Mouse (Mus musculus): ENCODE results near the gene Phactr1. TPM values are rescaled to one million over a fixed set of nuclear protein-coding genes. Genes with fewer than 3 reads are reported as not detected.

Gene Phactr1
- polyA plus RNA-seq, 1 experiment from 2014 or later: 15.1 TPM

GRCm38 (mm10) chr13:42949336-42949735 lies 268.9 kb downstream of the Phactr1 start:
- Histone ChIP-seq H3K27me3 (ENCODE audit: insufficient read depth, poor library complexity, severe bottlenecking) (no peaks in the 10 kb centered on the region), H3K4me1 (replicated peaks) (0 out of 2 replicates have a peak, but pooled peaks cover 5% of the 10 kb centered on the region), H3K36me3 (no peaks in the 10 kb centered on the region), H3K4me3 (no peak overlapping the region), H3K9me3 (no peaks in the 10 kb centered on the region), H3K27ac (no peak overlapping the region)
- 85% methylated on average over 5 of the region's 5 CpGs for WGBS
- no peak for DNase-seq (ENCODE audit: low spot score)

DNA sequence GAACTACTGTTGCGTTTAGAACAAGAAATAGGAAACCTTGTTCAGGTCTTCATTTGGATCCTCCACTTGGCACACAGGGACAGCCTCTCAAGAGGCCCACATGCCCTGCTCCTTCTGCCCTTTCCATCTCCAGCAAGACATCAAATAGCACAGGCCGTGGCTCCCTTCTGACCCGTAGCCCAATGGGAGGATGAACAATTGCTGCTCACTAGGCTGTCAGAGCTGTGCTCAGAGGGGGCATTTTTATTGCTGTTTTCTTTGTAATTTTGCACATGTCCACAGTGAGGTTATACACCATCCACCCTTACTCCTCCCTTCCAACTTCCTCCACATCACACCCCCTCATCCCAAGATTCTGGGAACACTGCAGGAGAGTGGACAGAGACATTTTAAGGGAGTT lies 269.6 kb downstream of the Phactr1 start:
- Histone ChIP-seq H3K27me3 (ENCODE audit: insufficient read depth, poor library complexity, severe bottlenecking) (no peaks in the 10 kb centered on the region), H3K27ac (no peak overlapping the region), H3K4me3 (no peak overlapping the region), H3K4me1 (replicated peaks) (0 out of 2 replicates have a peak, but pooled peaks cover 5% of the 10 kb centered on the region), H3K36me3 (no peaks in the 10 kb centered on the region), H3K9me3 (no peaks in the 10 kb centered on the region)
- WGBS: 83% methylated on average over 3 of the region's 3 CpGs
- no peak for DNase-seq (ENCODE audit: low spot score)

GRCm38 (mm10) chr13:42952037-42952721 lies 271.8 kb downstream of the Phactr1 start:
- Histone ChIP-seq H3K27ac (no peak overlapping the region), H3K27me3 (ENCODE audit: insufficient read depth, poor library complexity, severe bottlenecking) (no peaks in the 10 kb centered on the region), H3K4me3 (no peak overlapping the region), H3K36me3 (no peaks in the 10 kb centered on the region), H3K4me1 (replicated peaks) (0 out of 2 replicates have a peak, but pooled peaks cover 5% of the 10 kb centered on the region), H3K9me3 (no peaks in the 10 kb centered on the region)
- WGBS: 69% methylated on average over 15 of the region's 15 CpGs
- DNase-seq (ENCODE audit: low spot score): no peak

DNA sequence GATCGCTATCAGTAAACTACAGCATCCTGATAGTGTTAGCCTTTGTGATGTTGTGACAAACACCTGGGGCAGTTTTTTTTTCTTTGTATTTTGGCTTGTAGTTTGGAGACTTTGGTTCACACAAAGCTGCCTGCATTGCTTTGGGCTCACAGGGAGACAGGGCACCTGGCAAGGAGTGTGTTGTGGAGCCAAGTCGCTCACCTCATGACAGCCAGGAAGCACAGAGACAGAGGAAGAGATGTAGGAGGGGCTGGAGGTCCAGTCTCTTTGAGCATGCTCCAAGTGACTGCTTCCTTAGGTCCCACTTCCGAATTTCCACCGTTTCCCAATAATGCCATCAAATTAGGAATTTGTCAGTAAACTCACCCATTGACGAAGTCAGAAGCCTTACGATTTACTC lies 272.6 kb downstream of the Phactr1 start:
- H3K4me1 ChIP-seq (replicated peaks): 0 out of 2 replicates have a peak, but pooled peaks cover 5% of the 10 kb centered on the region
- H3K27me3 ChIP-seq (ENCODE audit: insufficient read depth, poor library complexity, severe bottlenecking): no peaks in the 10 kb centered on the region
- no peaks in the 10 kb centered on the region for H3K36me3 ChIP-seq
- H3K4me3 ChIP-seq: no peak overlapping the region
- no peak overlapping the region for H3K27ac ChIP-seq
- DNase-seq (ENCODE audit: low spot score): no peak
- WGBS: 94% methylated on average over 6 of the region's 6 CpGs
- no peaks in the 10 kb centered on the region for H3K9me3 ChIP-seq

DNA sequence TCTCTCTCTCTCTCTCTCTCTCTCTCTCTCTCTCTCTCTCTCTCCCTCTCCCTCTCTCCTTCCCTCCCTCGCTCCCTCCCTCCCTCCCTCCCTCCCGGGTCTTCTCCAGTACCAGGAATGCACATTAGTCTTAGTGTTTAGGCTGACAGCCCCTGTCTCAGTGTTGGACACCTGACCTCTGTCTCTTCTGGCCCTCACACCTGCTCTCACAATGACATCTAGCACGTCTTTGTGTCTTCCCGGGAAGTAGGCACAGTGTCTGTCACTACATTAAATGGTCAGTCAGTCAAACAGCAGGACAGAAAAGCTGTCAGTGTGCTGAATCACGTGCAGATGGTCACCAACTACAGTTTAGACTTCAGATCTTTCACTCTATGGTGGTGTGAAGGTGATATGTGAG lies 273.7 kb downstream of the Phactr1 start:
- Histone ChIP-seq H3K9me3 (no peaks in the 10 kb centered on the region), H3K27me3 (ENCODE audit: insufficient read depth, poor library complexity, severe bottlenecking) (no peaks in the 10 kb centered on the region), H3K4me1 (replicated peaks) (no peaks in the 10 kb centered on the region), H3K36me3 (no peaks in the 10 kb centered on the region), H3K4me3 (no peak overlapping the region), H3K27ac (no peak overlapping the region)
- DNase-seq (ENCODE audit: low spot score): no peak
- WGBS: 69% methylated on average over 5 of the region's 5 CpGs

GRCm38 (mm10) chr13:42956327-42956726 lies 275.9 kb downstream of the Phactr1 start:
- no peaks in the 10 kb centered on the region for H3K9me3 ChIP-seq
- no peaks in the 10 kb centered on the region for H3K27me3 ChIP-seq (ENCODE audit: insufficient read depth, poor library complexity, severe bottlenecking)
- no peak overlapping the region for H3K27ac ChIP-seq
- H3K4me1 ChIP-seq (replicated peaks): no peaks in the 10 kb centered on the region
- H3K4me3 ChIP-seq: no peak overlapping the region
- H3K36me3 ChIP-seq: no peaks in the 10 kb centered on the region
- DNase-seq (ENCODE audit: low spot score): no peak
- 88% methylated on average over 10 of the region's 10 CpGs for WGBS

GRCm38 (mm10) chr13:42957856-42958255 lies 277.4 kb downstream of the Phactr1 start:
- Histone ChIP-seq H3K36me3 (no peaks in the 10 kb centered on the region), H3K4me3 (no peak overlapping the region), H3K9me3 (no peaks in the 10 kb centered on the region), H3K4me1 (replicated peaks) (no peaks in the 10 kb centered on the region), H3K27me3 (ENCODE audit: insufficient read depth, poor library complexity, severe bottlenecking) (no peaks in the 10 kb centered on the region), H3K27ac (no peak overlapping the region)
- no peak for DNase-seq (ENCODE audit: low spot score)
- WGBS: 67% methylated on average over 7 of the region's 7 CpGs

- 96% methylated on average over 2 of the region's 2 CpGs for WGBS
- H3K4me3 ChIP-seq: no peak overlapping the region
- H3K27ac ChIP-seq: no peak overlapping the region
Measured at GRCm38 (mm10) chr13:42958867-42959266, 278.4 kb downstream of the Phactr1 start.

GRCm38 (mm10) chr13:42961561-42961960 lies 281.1 kb downstream of the Phactr1 start:
- Histone ChIP-seq H3K4me3 (no peak overlapping the region), H3K27me3 (ENCODE audit: insufficient read depth, poor library complexity, severe bottlenecking) (no peaks in the 10 kb centered on the region), H3K27ac (no peak overlapping the region), H3K4me1 (replicated peaks) (no peaks in the 10 kb centered on the region), H3K36me3 (no peaks in the 10 kb centered on the region), H3K9me3 (no peaks in the 10 kb centered on the region)
- DNase-seq (ENCODE audit: low spot score): no peak
- 89% methylated on average over 4 of the region's 4 CpGs for WGBS

More at GRCm38 (mm10) chr13:42958867-42959266, 278.4 kb downstream of the Phactr1 start:
- no peak for DNase-seq (ENCODE audit: low spot score)
- Histone ChIP-seq H3K9me3 (no peaks in the 10 kb centered on the region), H3K27me3 (ENCODE audit: insufficient read depth, poor library complexity, severe bottlenecking) (no peaks in the 10 kb centered on the region), H3K4me1 (replicated peaks) (no peaks in the 10 kb centered on the region), H3K36me3 (no peaks in the 10 kb centered on the region)

- 77% methylated on average over 4 of the region's 4 CpGs for WGBS
- DNase-seq (ENCODE audit: low spot score): no peak
Measured at GRCm38 (mm10) chr13:42968537-42968936, 288.1 kb downstream of the Phactr1 start.

DNA sequence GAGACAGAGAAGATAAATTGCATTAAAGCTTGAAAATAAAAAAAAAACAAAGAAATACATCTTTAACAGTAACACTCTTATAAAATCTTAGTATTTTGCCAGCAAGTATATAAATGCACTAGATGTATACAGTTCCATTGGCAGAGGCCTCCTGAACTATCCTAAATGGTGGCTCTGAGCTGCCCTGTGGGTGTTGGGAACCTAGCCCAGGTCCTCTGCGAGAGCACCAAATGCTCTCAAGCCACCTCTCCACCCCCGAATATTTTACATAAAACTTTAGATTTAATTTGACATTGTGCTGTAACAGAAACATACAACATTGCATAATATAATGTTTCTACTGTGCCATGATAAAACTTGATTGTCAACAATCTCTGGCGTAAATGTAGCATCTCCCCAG lies 293.1 kb downstream of the Phactr1 start:
- 87% methylated on average over 3 of the region's 3 CpGs for WGBS
- Histone ChIP-seq H3K4me3 (no peak overlapping the region), H3K36me3 (no peaks in the 10 kb centered on the region)

More at GRCm38 (mm10) chr13:42968537-42968936, 288.1 kb downstream of the Phactr1 start:
- H3K27me3 ChIP-seq (ENCODE audit: insufficient read depth, poor library complexity, severe bottlenecking): no peaks in the 10 kb centered on the region
- no peak overlapping the region for H3K4me3 ChIP-seq
- no peaks in the 10 kb centered on the region for H3K4me1 ChIP-seq (replicated peaks)
- H3K36me3 ChIP-seq: no peaks in the 10 kb centered on the region
- H3K27ac ChIP-seq: no peak overlapping the region
- no peaks in the 10 kb centered on the region for H3K9me3 ChIP-seq

DNA sequence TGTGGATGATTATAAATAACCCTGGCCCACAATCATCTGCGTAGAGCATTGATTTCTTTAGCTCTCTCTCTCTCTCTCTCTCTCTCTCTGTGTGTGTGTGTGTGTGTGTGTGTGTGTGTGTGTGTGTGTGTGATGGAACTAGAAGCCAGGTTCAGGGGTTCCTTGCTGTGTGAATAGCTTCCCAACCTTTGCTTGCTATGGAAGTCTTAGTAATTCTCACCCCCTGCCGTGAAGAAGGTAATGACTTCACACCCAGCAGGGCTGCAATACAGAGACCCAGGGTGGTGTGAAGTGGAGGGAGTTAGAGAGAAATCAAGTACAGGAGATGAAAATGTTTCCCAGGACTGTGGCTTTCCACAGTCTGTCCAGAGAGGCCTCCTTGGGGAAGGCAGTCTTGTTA lies 293.5 kb downstream of the Phactr1 start:
- H3K4me3 ChIP-seq: no peak overlapping the region
- no peak overlapping the region for H3K27ac ChIP-seq
- no peaks in the 10 kb centered on the region for H3K9me3 ChIP-seq
- 90% methylated on average over 2 of the region's 2 CpGs for WGBS
- peaks cover 12% of the 10 kb centered on the region for H3K4me1 ChIP-seq (replicated peaks)
- no peaks in the 10 kb centered on the region for H3K27me3 ChIP-seq (ENCODE audit: insufficient read depth, poor library complexity, severe bottlenecking)
- no peaks in the 10 kb centered on the region for H3K36me3 ChIP-seq
- no peak for DNase-seq (ENCODE audit: low spot score)

More for the DNA sequence above, 293.1 kb downstream of the Phactr1 start:
- Histone ChIP-seq H3K27ac (no peak overlapping the region), H3K4me1 (replicated peaks) (peaks cover 12% of the 10 kb centered on the region), H3K27me3 (ENCODE audit: insufficient read depth, poor library complexity, severe bottlenecking) (no peaks in the 10 kb centered on the region), H3K9me3 (no peaks in the 10 kb centered on the region)
- no peak for DNase-seq (ENCODE audit: low spot score)

- DNase-seq (ENCODE audit: low spot score): no peak
- no peaks in the 10 kb centered on the region for H3K27me3 ChIP-seq (ENCODE audit: insufficient read depth, poor library complexity, severe bottlenecking)
- H3K36me3 ChIP-seq: no peaks in the 10 kb centered on the region
- 89% methylated on average over 2 of the region's 2 CpGs for WGBS
- no peak overlapping the region for H3K4me3 ChIP-seq
- no peak overlapping the region for H3K27ac ChIP-seq
- no peaks in the 10 kb centered on the region for H3K9me3 ChIP-seq
- H3K4me1 ChIP-seq (replicated peaks): peaks cover 12% of the 10 kb centered on the region
Measured at GRCm38 (mm10) chr13:42974506-42974905, 294.1 kb downstream of the Phactr1 start.

All from hindbrain, embryonic 10.5 days (tissue).